Mouse (Mus musculus) CH12.LX (cell line): ENCODE results near the gene Fcgr4. TPM values are rescaled to one million over a fixed set of nuclear protein-coding genes. Genes with fewer than 3 reads are reported as not detected.
A peak's percentile ranks its signal among the peaks of the same experiment; 100 is the strongest.

Source experiments
- DNase-seq: peaks from one replicate; pipeline ENCODE4 v3.0.0-alpha.2; 2013; ENCODE audit errors: extremely low read depth
- H3K27ac ChIP-seq: 2 replicates; pipeline ENCODE4 v1.5.1; 2012; ENCODE audit warnings: low read depth, mild to moderate bottlenecking, control low read depth, moderate library complexity; ENCODE audit not compliant: insufficient read depth
- H3K27me3 ChIP-seq: replicated peaks from 2 replicates; pipeline ENCODE3; 2012; ENCODE audit warnings: inconsistent platforms
- H3K36me3 ChIP-seq, 2 experiments: replicated peaks in 1 of 2; 2 replicates each; pipeline versions ENCODE3 to v1.6.1; 2012; ENCODE audit warnings: inconsistent platforms in 1 of 2, low read length in 1 of 2, mild to moderate bottlenecking in 1 of 2, mixed read lengths in 1 of 2, moderate library complexity in 1 of 2; ENCODE audit not compliant: control insufficient read depth in 1 of 2, insufficient read depth in 1 of 2
- H3K4me1 ChIP-seq, 2 experiments: 2 replicates each; pipeline ENCODE4 v1.6.1; 2012; ENCODE audit warnings: inconsistent platforms in 1 of 2, moderate library complexity in 1 of 2; ENCODE audit not compliant: insufficient read depth in 2 of 2, control insufficient read depth in 1 of 2
- H3K4me2 ChIP-seq: 2 replicates; pipeline ENCODE4 v1.6.1; 2012; ENCODE audit warnings: low read depth, mild to moderate bottlenecking, control low read depth; ENCODE audit not compliant: poor library complexity, insufficient read depth, severe bottlenecking
- H3K4me3 ChIP-seq, 3 experiments: fragments of 150-350 bp in 1 of 3; sonication (generic) in 1 of 3; replicated peaks in 1 of 3; 2 replicates each; pipeline versions ENCODE3 to v1.5.1; 2011 to 2012; ENCODE audit warnings: low read depth in 2 of 3, low read length in 2 of 3, mild to moderate bottlenecking in 2 of 3, moderate library complexity in 2 of 3, control low read depth in 1 of 3, improper control_type of control experiment in 1 of 3, inconsistent platforms in 1 of 3, mixed read lengths in 1 of 3; ENCODE audit not compliant: poor library complexity in 1 of 3
- H3K79me2 ChIP-seq: replicated peaks from 2 replicates; pipeline ENCODE4 v1.6.1; 2012; ENCODE audit warnings: mild to moderate bottlenecking, moderate library complexity; ENCODE audit not compliant: control insufficient read depth, poor library complexity, insufficient read depth, severe bottlenecking; ENCODE audit errors: extremely low read depth
- H3K9ac ChIP-seq: 2 replicates; pipeline ENCODE4 v1.6.1; 2012; ENCODE audit warnings: low read depth, mild to moderate bottlenecking, control low read depth, moderate library complexity; ENCODE audit not compliant: insufficient read depth
- H3K9me3 ChIP-seq: replicated peaks from 2 replicates; pipeline ENCODE3; 2012; ENCODE audit warnings: low read length, inconsistent platforms, mixed read lengths
- BHLHE40 ChIP-seq: IDR thresholded peaks from 2 replicates; pipeline ENCODE4 v1.6.1; 2011; ENCODE audit warnings: mild to moderate bottlenecking, low read depth, low read length, improper control_type of control experiment
- CHD2 ChIP-seq: IDR thresholded peaks from 2 replicates; pipeline ENCODE4 v1.6.1; 2011; ENCODE audit warnings: low read length, improper control_type of control experiment
- CTCF ChIP-seq, 2 experiments: IDR thresholded peaks in 1 of 2; conservative IDR thresholded peaks in 1 of 2; 2 replicates each; pipeline ENCODE4 v1.5.1; 2011 to 2012; ENCODE audit warnings: low read depth in 2 of 2, low read length in 2 of 2, improper control_type of control experiment in 1 of 2, inconsistent platforms in 1 of 2, mild to moderate bottlenecking in 1 of 2, moderate library complexity in 1 of 2
- ELF1 ChIP-seq: IDR thresholded peaks from 2 replicates; pipeline ENCODE4 v1.6.1; 2014; ENCODE audit warnings: low read depth, mild to moderate bottlenecking, inconsistent platforms, low read length, improper control_type of control experiment
- EP300 ChIP-seq: IDR thresholded peaks from 2 replicates; pipeline ENCODE4 v1.6.1; 2011; ENCODE audit warnings: low read length, improper control_type of control experiment
- ETS1 ChIP-seq: conservative IDR thresholded peaks from 2 replicates; pipeline ENCODE4 v1.6.1; 2012; ENCODE audit warnings: low read depth, mild to moderate bottlenecking, inconsistent platforms, low read length, improper control_type of control experiment, moderate library complexity
- GABPA ChIP-seq: IDR thresholded peaks from 2 replicates; pipeline ENCODE4 v1.6.1; 2012; ENCODE audit warnings: low read depth, low read length, improper control_type of control experiment, inconsistent platforms; ENCODE audit not compliant: insufficient replicate concordance
- IRF4 ChIP-seq: IDR thresholded peaks from 2 replicates; pipeline ENCODE4 v1.6.1; 2014; ENCODE audit warnings: low read depth, mild to moderate bottlenecking, inconsistent platforms, low read length, improper control_type of control experiment
- JUN ChIP-seq: IDR thresholded peaks from 2 replicates; pipeline ENCODE4 v1.6.1; 2011; ENCODE audit warnings: low read depth, mild to moderate bottlenecking, low read length, improper control_type of control experiment, moderate library complexity; ENCODE audit not compliant: insufficient read depth
- JUND ChIP-seq: conservative IDR thresholded peaks from 2 replicates; pipeline ENCODE4 v1.6.1; 2011; ENCODE audit warnings: low read depth, low read length, improper control_type of control experiment
- KAT2A ChIP-seq: IDR thresholded peaks from 2 replicates; pipeline ENCODE4 v1.6.1; 2012; ENCODE audit warnings: low read length, improper control_type of control experiment, inconsistent platforms; ENCODE audit not compliant: insufficient replicate concordance
- MAX ChIP-seq: IDR thresholded peaks from 2 replicates; pipeline ENCODE4 v1.6.1; 2011; ENCODE audit warnings: low read length, improper control_type of control experiment
- MEF2A ChIP-seq: IDR thresholded peaks from 2 replicates; pipeline ENCODE4 v1.6.1; 2014; ENCODE audit warnings: low read depth, mild to moderate bottlenecking, inconsistent platforms, low read length, improper control_type of control experiment, borderline replicate concordance
- MXI1 ChIP-seq: IDR thresholded peaks from 2 replicates; pipeline ENCODE4 v1.6.1; 2011; ENCODE audit warnings: mild to moderate bottlenecking, low read depth, low read length, improper control_type of control experiment
- MYC ChIP-seq: IDR thresholded peaks from 2 replicates; pipeline ENCODE4 v1.6.1; 2011; ENCODE audit warnings: low read depth, mild to moderate bottlenecking, improper control_type of control experiment, low read length
- NELFE ChIP-seq: IDR thresholded peaks from 2 replicates; pipeline ENCODE4 v1.6.1; 2011; ENCODE audit warnings: low read depth, low read length, improper control_type of control experiment
- NRF1 ChIP-seq: IDR thresholded peaks from 2 replicates; pipeline ENCODE4 v1.6.1; 2014; ENCODE audit warnings: low read depth, mild to moderate bottlenecking, inconsistent platforms, low read length, improper control_type of control experiment, moderate library complexity
- PAX5 ChIP-seq: IDR thresholded peaks from 2 replicates; pipeline ENCODE4 v1.6.1; 2012; ENCODE audit warnings: low read length, inconsistent platforms, mixed read lengths
- POLR2A ChIP-seq: IDR thresholded peaks from 2 replicates; pipeline ENCODE4 v1.6.1; 2011; ENCODE audit warnings: low read depth, mild to moderate bottlenecking, improper control_type of control experiment, low read length
- POLR2AphosphoS2 ChIP-seq: IDR thresholded peaks from 2 replicates; pipeline ENCODE4 v1.6.1; 2011; ENCODE audit warnings: low read depth, low read length, improper control_type of control experiment
- RAD21 ChIP-seq: IDR thresholded peaks from 2 replicates; pipeline ENCODE4 v1.6.1; 2011; ENCODE audit warnings: low read depth, mild to moderate bottlenecking, low read length, improper control_type of control experiment, moderate library complexity
- RCOR1 ChIP-seq: conservative IDR thresholded peaks from 2 replicates; pipeline ENCODE4 v1.6.1; 2012; ENCODE audit warnings: low read depth, mild to moderate bottlenecking, inconsistent platforms, low read length, improper control_type of control experiment
- SIN3A ChIP-seq: IDR thresholded peaks from 2 replicates; pipeline ENCODE4 v1.6.1; 2012; ENCODE audit warnings: low read length, improper control_type of control experiment, inconsistent platforms
- SMC3 ChIP-seq: IDR thresholded peaks from 2 replicates; pipeline ENCODE4 v1.6.1; 2011; ENCODE audit warnings: low read depth, low read length, improper control_type of control experiment
- TBP ChIP-seq: conservative IDR thresholded peaks from 2 replicates; pipeline ENCODE4 v1.6.1; 2011; ENCODE audit warnings: low read depth, low read length, improper control_type of control experiment
- UBTF ChIP-seq: IDR thresholded peaks from 2 replicates; pipeline ENCODE4 v1.6.1; 2012; ENCODE audit warnings: low read depth, mild to moderate bottlenecking, inconsistent platforms, low read length, improper control_type of control experiment, moderate library complexity
- USF1 ChIP-seq: IDR thresholded peaks from 2 replicates; pipeline ENCODE4 v1.6.1; 2014; ENCODE audit warnings: low read depth, mild to moderate bottlenecking, inconsistent platforms, low read length, improper control_type of control experiment
- USF2 ChIP-seq: conservative IDR thresholded peaks from 2 replicates; pipeline ENCODE4 v1.6.1; 2011; ENCODE audit warnings: low read depth, low read length, improper control_type of control experiment
- ZKSCAN1 ChIP-seq: IDR thresholded peaks from 2 replicates; pipeline ENCODE4 v1.6.1; 2012; ENCODE audit warnings: low read depth, inconsistent platforms, low read length, improper control_type of control experiment, borderline replicate concordance
- ZMIZ1 ChIP-seq: IDR thresholded peaks from 2 replicates; pipeline ENCODE4 v1.6.1; 2012; ENCODE audit warnings: low read depth, mild to moderate bottlenecking, inconsistent platforms, low read length, improper control_type of control experiment
- ZNF384 ChIP-seq: IDR thresholded peaks from 2 replicates; pipeline ENCODE4 v1.6.1; 2012; ENCODE audit warnings: low read depth, low read length, improper control_type of control experiment, inconsistent platforms
- dilution Hi-C: fragments of 300-500 bp; cut with MboI; formaldehyde crosslinking; loops from 2 replicates; pipeline ENCODE4 v1.14.3; 2020; ENCODE audit warnings: low sequenced_read_pairs; ENCODE audit not compliant: extremely low pct_unique_long_range_greater_than_20kb, extremely low pct_ligation_motif_present
- in situ Hi-C: fragments of 300-500 bp; cut with MboI; formaldehyde crosslinking; loops from 3 replicates; pipeline ENCODE4 v1.14.3; 2019; ENCODE audit warnings: low sequenced_read_pairs, low pct_ligation_motif_present, low pct_unique_long_range_greater_than_20kb, mixed read lengths
- polyA plus RNA-seq: library from polyadenylated mRNA; unstranded; fragments of >175 nt; gene quantifications from 2 replicates; pipeline ENCODE4 v1.2.1, GENCODE M21; 2012; ENCODE audit warnings: low read depth; ENCODE audit not compliant: insufficient read length
- total RNA-seq, 2 experiments: library from RNA; depleted of rRNA; stranded (reverse); fragments of 300-350 nt in 1 of 2; fragments of >200 nt in 1 of 2; gene quantifications; 2 replicates each; pipeline ENCODE4 v1.2.3; 2012 to 2014

Fcgr4 gene
- total and polyA plus RNA-seq, 3 experiments: 41.8 to 56.8 (median 52.8) TPM

- Histone ChIP-seq H3K27me3 (no peaks in the 10 kb centered on the region), H3K9me3 (peaks cover 11% of the 10 kb centered on the region), H3K4me2 (no peak overlapping the region), H3K27ac (no peak overlapping the region), H3K79me2 (no peaks in the 10 kb centered on the region), H3K4me1 (peaks cover 2 to 3% of the 10 kb centered on the region in 2 experiments), H3K9ac (no peak overlapping the region), H3K4me3 (no peak overlapping the region), H3K36me3 (no peaks in the 10 kb centered on the region)
- TF ChIP-seq USF1: no peak
- TF ChIP-seq USF2: no peak
- TF ChIP-seq POLR2A: no peak
- no peak for TF ChIP-seq NELFE
- dilution Hi-C loops (no loop called here), in situ Hi-C loops (no loop called here)
- no peak for DNase-seq
Measured at GRCm38 (mm10) chr1:171011733-171012132, 7.0 kb upstream of the Fcgr4 start.

GRCm38 (mm10) chr1:171016676-171017356, 1.9 kb upstream of the Fcgr4 start:
- H3K27ac ChIP-seq: peak overlapping the region; percentile 4; the same call in 1 of the 2 replicates
- peaks cover 16 to 44% of the 10 kb centered on the region in 2 experiments for H3K4me1 ChIP-seq
- no peak for DNase-seq
- H3K9ac ChIP-seq: no peak overlapping the region
- in situ Hi-C loops (no loop called here), dilution Hi-C loops (no loop called here)
- H3K4me3 ChIP-seq: no peak overlapping the region
- H3K27me3 ChIP-seq: no peaks in the 10 kb centered on the region
- peaks cover 6% of the 10 kb centered on the region for H3K9me3 ChIP-seq
- peaks cover 10 to 20% of the 10 kb centered on the region in 2 experiments for H3K36me3 ChIP-seq
- peak overlapping the region; percentile 16; the same call in 1 of the 2 replicates for H3K4me2 ChIP-seq
- no peaks in the 10 kb centered on the region for H3K79me2 ChIP-seq
- TF ChIP-seq USF2 (no peak), TBP (no peak), CHD2 (peak; percentile 44; the same call in 1 of the 2 replicates), MAX (peak; percentile 38; the same call in 1 of the 2 replicates), NRF1 (no peak), ZKSCAN1 (no peak), JUN (peak; percentile 67), IRF4 (peak; percentile 70; the same call in 1 of the 2 replicates), MYC (no peak), KAT2A (no peak), ETS1 (peak; percentile 37; the same call in 1 of the 2 replicates), USF1 (no peak), ZMIZ1 (0 out of 2 replicates have a peak, but pooled peaks have one; percentile 24), MEF2A (peak; percentile 43; the same call in 1 of the 2 replicates), BHLHE40 (0 out of 2 replicates have a peak, but pooled peaks have one; percentile 9), SMC3 (no peak), JUND (peak; percentile 77), SIN3A (0 out of 2 replicates have a peak, but pooled peaks have one; percentile 30), RAD21 (no peak), MXI1 (0 out of 2 replicates have a peak, but pooled peaks have one; percentile 24), ZNF384 (0 out of 2 replicates have a peak, but pooled peaks have one; percentile 17), RCOR1 (peak; percentile 73; the same call in 1 of the 2 replicates), POLR2A (no peak), ELF1 (no peak), NELFE (no peak), GABPA (no peak), CTCF (conservative IDR thresholded peaks at IDR 0.05 in 1 of 2, IDR thresholded peaks at IDR 0.05 in 1 of 2; ENCODE audit: low read depth in 2 of 2, low read length in 2 of 2) (no peak), EP300 (peak; percentile 82), POLR2AphosphoS2 (no peak), PAX5 (no peak), UBTF (no peak)
